In the genomic region with DNA sequence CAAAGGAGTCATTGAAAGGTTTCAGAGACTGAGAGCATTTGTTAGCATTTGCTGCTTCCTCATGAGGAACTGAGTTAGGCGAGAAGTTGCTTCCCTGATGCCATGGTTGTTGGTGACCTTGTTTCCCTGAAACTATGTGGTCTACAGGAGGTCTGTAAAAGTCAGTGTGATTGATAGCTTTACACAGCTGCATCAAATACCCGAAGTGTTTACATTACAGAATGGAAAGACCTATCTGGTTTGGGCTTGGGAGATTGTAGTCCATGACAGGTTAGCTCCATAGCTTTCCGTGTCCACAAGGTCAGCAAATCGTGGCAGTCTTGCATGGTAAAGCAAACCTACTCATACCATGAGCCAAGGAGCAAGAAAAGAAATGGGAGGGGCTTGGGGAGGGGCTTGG, we compare ENCODE assay signal across 15 mouse cellular contexts. TPM values are rescaled to one million over a fixed set of nuclear protein-coding genes. Genes with fewer than 3 reads are reported as not detected.
"Had no signal": no experiment of that assay in that cellular context is flagged by ENCODE, and none has a peak within 500 bp of the region (broad histone marks: within the 10 kb centered on the region; RNA-seq: fewer than 3 reads in every experiment).

No protein-coding gene starts in this region.

- H3K4me1 ChIP-seq: liver, embryonic 12.5 days; midbrain, embryonic 13.5 days; midbrain, embryonic 15.5 days; neural tube, embryonic 12.5 days had no signal

- DNase-seq: lung, adult 18-20 months; lung, embryonic 14.5 days; lung, postnatal 10 days; lung, postnatal 4 days; right cerebral cortex, postnatal 14 days; thymus, adult 2 months; thymus, postnatal 25 days; thymus, postnatal 4 days had no signal

- H3K9ac ChIP-seq: liver, embryonic 12.5 days; liver, embryonic 14.5 days; lung, embryonic 14.5 days; midbrain, embryonic 13.5 days; midbrain, embryonic 15.5 days; neural tube, embryonic 12.5 days had no signal

- ATAC-seq: liver, embryonic 12.5 days; midbrain, embryonic 13.5 days; midbrain, embryonic 15.5 days had no signal

- H3K4me3 ChIP-seq: liver, embryonic 12.5 days; midbrain, embryonic 13.5 days; midbrain, embryonic 15.5 days; neural tube, embryonic 12.5 days had no signal

- H3K36me3 ChIP-seq: liver, embryonic 12.5 days; midbrain, embryonic 13.5 days; midbrain, embryonic 15.5 days; neural tube, embryonic 12.5 days had no signal

- H3K27me3 ChIP-seq: liver, embryonic 12.5 days; midbrain, embryonic 13.5 days; midbrain, embryonic 15.5 days; neural tube, embryonic 12.5 days had no signal

- H3K4me2 ChIP-seq: liver, embryonic 12.5 days; lung, embryonic 14.5 days; midbrain, embryonic 11.5 days; midbrain, embryonic 13.5 days; midbrain, embryonic 15.5 days; neural tube, embryonic 12.5 days had no signal

- H3K9me3 ChIP-seq: liver, embryonic 12.5 days; midbrain, embryonic 13.5 days; midbrain, embryonic 15.5 days; neural tube, embryonic 12.5 days had no signal

- H3K27ac ChIP-seq: liver, embryonic 12.5 days; liver, embryonic 14.5 days; midbrain, embryonic 13.5 days; midbrain, embryonic 15.5 days; neural tube, embryonic 12.5 days had no signal

RNA-seq across cellular contexts. Expression of a gene that starts 47.9 kb away (rescaled TPM):
- total RNA-seq: megakaryocyte-erythroid progenitor cell, adult 5-6 weeks had no signal
